Mouse (Mus musculus) embryonic facial prominence, embryonic 13.5 days (tissue): ENCODE results near the gene Hmcn2. TPM values are rescaled to one million over a fixed set of nuclear protein-coding genes. Genes with fewer than 3 reads are reported as not detected.

Experiments
- ATAC-seq: fragments of 200-750 bp; cut with Nextera tagmentation; 2 replicates; pipeline ENCODE4 v1.8.0; 2017; ENCODE audit warnings: low read depth; ENCODE audit not compliant: insufficient number of reproducible peaks, insufficient read depth, low FRiP score, low TSS enrichment
- H3K27ac ChIP-seq: fragments of 300-500 bp; sonication (generic); 2 replicates; pipeline ENCODE4 v1.5.1; 2015; ENCODE audit warnings: moderate library complexity, mild to moderate bottlenecking, inconsistent platforms
- H3K27me3 ChIP-seq: fragments of 300-500 bp; sonication (generic); 2 replicates; pipeline ENCODE4 v1.6.1; 2015; ENCODE audit warnings: mild to moderate bottlenecking, inconsistent platforms
- H3K36me3 ChIP-seq: fragments of 300-500 bp; sonication (generic); 2 replicates; pipeline ENCODE4 v1.6.1; 2015; ENCODE audit warnings: mild to moderate bottlenecking, inconsistent platforms
- H3K4me1 ChIP-seq: fragments of 300-500 bp; sonication (generic); 2 replicates; pipeline ENCODE4 v1.6.1; 2015; ENCODE audit warnings: inconsistent platforms
- H3K4me2 ChIP-seq: fragments of 300-500 bp; sonication (generic); 2 replicates; pipeline ENCODE4 v1.6.1; 2015; ENCODE audit warnings: moderate library complexity, mild to moderate bottlenecking, inconsistent platforms
- H3K4me3 ChIP-seq: fragments of 300-500 bp; sonication (generic); 2 replicates; pipeline ENCODE4 v1.5.1; 2015; ENCODE audit warnings: mild to moderate bottlenecking, inconsistent platforms
- H3K9ac ChIP-seq: fragments of 300-500 bp; sonication (generic); 2 replicates; pipeline ENCODE4 v1.6.1; 2015; ENCODE audit warnings: mild to moderate bottlenecking, inconsistent platforms
- H3K9me3 ChIP-seq: fragments of 300-500 bp; sonication (generic); 2 replicates; pipeline ENCODE4 v1.6.1; 2016; ENCODE audit warnings: inconsistent platforms
- WGBS: fragments of 180-500 bp; shearing (Covaris S2); methylation state at CpG from one replicate; pipeline ENCODE4 v1.1.7; 2015; ENCODE audit warnings: mixed read lengths; 5-methylcytosine and 5-hydroxymethylcytosine counted together
- polyA plus RNA-seq: library from polyadenylated mRNA; unstranded; fragments of >200 nt; fragmentation: Nextera tagmentation; extraction: Ambion mirVana; gene quantifications from 2 replicates; pipeline ENCODE4 v1.2.1, GENCODE M21; 2015

The Hmcn2 gene
- polyA plus RNA-seq, 1 experiment from 2014 or later: not detected

DNA sequence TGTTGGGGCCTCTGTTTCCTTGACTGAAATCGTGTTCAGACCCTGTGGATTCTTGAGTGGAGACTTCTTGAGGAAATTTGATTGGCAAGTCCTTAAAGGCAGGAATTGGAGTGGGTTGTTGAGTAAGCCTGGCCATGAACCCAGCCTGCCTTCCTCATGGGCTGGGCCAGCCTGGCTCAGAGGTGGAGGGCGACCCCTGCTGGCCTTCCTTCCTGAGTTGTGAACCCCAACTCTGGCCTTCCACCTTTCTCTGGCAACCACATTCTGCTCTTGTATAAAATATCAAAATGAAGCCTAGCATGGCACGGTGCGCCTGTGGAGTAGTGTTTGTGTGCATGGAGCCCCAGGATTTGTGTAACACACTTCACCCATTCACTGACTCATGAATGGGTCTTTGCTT is 8.5 kb upstream of the Hmcn2 start:
- Histone ChIP-seq H3K9ac (no peak overlapping the region), H3K4me3 (no peak overlapping the region), H3K4me1 (no peaks in the 10 kb centered on the region), H3K36me3 (no peaks in the 10 kb centered on the region), H3K9me3 (no peaks in the 10 kb centered on the region), H3K27ac (no peak overlapping the region), H3K4me2 (no peak overlapping the region), H3K27me3 (0 out of 2 replicates have a peak, but pooled peaks cover 7% of the 10 kb centered on the region)
- 45% methylated on average over 4 of the region's 4 CpGs for WGBS
- no peak for ATAC-seq

DNA sequence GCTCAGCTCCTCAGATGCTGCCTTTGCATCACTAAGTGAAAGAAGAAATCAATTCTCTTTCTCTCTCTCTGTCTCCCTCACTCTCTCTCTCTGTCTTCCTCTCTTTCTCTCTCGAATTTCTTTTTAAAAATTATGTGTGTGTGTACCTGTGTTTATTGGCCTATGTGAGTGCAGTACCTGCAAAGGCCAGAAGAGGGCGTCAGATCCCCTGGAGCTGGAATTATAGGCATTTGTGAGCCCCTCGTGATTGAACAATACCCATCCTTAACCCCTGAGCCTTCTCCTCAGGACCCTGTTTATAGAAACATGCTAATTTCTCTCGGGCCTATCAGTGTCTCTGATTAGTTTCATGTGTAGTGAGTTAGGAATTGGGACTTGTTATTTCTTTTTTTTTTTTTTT is 6.0 kb upstream of the Hmcn2 start:
- Histone ChIP-seq H3K4me3 (no peak overlapping the region), H3K9ac (no peak overlapping the region), H3K4me1 (no peaks in the 10 kb centered on the region), H3K27ac (no peak overlapping the region), H3K9me3 (no peaks in the 10 kb centered on the region), H3K27me3 (peaks cover 31% of the 10 kb centered on the region), H3K36me3 (no peaks in the 10 kb centered on the region), H3K4me2 (no peak overlapping the region)
- ATAC-seq: no peak
- WGBS: 55% methylated on average over 4 of the region's 4 CpGs

DNA sequence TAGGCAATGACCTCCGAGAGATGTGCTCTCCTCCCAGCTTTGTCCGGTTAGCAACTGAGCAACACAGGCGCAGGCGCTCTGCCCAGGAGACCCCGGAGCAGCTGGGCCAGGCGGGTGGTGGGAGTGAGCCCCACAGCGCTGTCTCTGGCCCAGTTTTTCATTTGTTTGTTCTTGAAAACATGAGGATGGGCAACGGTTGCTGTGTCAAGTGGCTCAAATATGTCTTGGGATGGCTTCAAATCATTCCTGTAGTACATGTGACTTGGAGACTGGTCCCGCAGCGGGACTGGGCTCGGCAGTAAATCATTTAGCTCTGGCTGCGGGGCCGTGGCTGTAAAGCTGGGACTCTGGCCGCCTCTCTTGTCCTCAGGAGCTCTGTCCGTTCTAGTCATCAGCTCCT is 4.7 kb upstream of the Hmcn2 start:
- Histone ChIP-seq H3K9ac (no peak overlapping the region), H3K4me1 (peaks cover 7% of the 10 kb centered on the region), H3K27ac (no peak overlapping the region), H3K27me3 (peaks cover 44% of the 10 kb centered on the region), H3K9me3 (no peaks in the 10 kb centered on the region), H3K36me3 (no peaks in the 10 kb centered on the region), H3K4me2 (no peak overlapping the region), H3K4me3 (no peak overlapping the region)
- ATAC-seq: no peak
- 71% methylated on average over 15 of the region's 15 CpGs for WGBS

DNA sequence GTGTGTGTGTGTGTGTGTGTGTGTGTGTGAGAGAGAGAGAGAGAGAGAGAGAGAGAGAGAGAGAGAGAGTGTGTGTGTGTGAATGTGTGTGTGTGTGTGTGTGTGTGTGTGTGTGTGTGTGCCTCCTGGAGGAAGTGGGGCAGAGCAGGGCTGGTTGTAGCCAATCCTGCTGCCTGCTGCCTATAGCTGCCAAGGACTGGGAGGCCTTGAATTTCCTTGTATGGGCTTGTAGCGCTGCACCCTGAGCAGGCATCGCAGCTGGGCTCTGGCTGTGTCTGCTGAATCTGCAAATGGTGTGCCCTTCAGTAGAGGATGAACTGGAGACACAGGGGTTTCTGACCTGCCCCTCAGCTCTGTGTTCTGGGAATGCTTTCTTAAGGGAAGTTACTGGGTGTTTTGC is 3.9 kb downstream of the Hmcn2 start:
- Histone ChIP-seq H3K4me1 (peaks cover 9% of the 10 kb centered on the region), H3K27me3 (peaks cover 55% of the 10 kb centered on the region), H3K36me3 (no peaks in the 10 kb centered on the region), H3K27ac (no peak overlapping the region), H3K9ac (no peak overlapping the region), H3K9me3 (no peaks in the 10 kb centered on the region), H3K4me3 (no peak overlapping the region), H3K4me2 (no peak overlapping the region)
- ATAC-seq: no peak
- WGBS: 17% methylated on average over 2 of the region's 2 CpGs

DNA sequence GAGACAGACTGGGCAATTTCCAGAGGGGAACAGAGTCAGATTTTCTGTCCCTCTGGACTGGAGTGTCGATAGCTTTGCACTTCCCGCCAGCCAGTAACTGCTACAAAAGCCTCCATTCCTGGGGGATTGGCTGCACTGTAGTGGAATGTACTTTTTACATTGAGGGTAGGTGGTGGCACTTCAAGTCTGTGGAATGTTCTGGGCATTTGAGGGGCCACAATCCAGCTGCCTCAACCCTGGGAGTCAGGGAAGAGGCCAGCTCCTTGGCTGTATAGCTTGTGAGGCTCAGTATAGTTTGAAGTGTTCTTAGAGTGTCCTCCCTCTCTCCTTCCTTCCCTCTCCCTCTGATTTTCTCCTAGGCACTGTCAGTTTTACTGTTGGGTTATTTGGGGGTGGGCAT is 5.0 kb downstream of the Hmcn2 start:
- peaks cover 44% of the 10 kb centered on the region for H3K27me3 ChIP-seq
- no peak for ATAC-seq
- H3K36me3 ChIP-seq: no peaks in the 10 kb centered on the region
- peaks cover 6% of the 10 kb centered on the region for H3K4me1 ChIP-seq
- WGBS: 64% methylated on average over 2 of the region's 2 CpGs
- no peak overlapping the region for H3K27ac ChIP-seq
- no peak overlapping the region for H3K4me3 ChIP-seq
- no peak overlapping the region for H3K9ac ChIP-seq
- no peaks in the 10 kb centered on the region for H3K9me3 ChIP-seq
- no peak overlapping the region for H3K4me2 ChIP-seq

DNA sequence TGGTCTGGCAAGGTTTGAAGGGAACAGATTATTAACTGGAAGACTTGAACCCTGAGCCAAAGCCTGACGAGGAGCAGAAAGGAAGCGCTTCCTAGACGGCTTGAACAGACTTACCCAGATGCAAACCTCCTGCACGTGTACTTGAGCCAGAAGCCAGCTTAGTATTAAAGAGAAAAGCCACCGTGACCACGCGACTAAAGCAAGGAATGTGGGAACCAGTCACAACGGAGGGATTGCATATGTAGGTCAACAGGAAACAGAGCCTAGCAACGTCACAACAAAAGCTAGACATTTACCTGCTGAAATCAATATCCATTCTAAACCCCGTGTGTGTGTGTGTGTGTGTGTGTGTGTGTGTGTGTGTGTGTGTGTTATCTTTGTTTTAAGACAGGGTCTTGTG is 13.0 kb downstream of the Hmcn2 start:
- WGBS: 15% methylated on average over 10 of the region's 10 CpGs
- no peak overlapping the region for H3K9ac ChIP-seq
- no peaks in the 10 kb centered on the region for H3K9me3 ChIP-seq

DNA sequence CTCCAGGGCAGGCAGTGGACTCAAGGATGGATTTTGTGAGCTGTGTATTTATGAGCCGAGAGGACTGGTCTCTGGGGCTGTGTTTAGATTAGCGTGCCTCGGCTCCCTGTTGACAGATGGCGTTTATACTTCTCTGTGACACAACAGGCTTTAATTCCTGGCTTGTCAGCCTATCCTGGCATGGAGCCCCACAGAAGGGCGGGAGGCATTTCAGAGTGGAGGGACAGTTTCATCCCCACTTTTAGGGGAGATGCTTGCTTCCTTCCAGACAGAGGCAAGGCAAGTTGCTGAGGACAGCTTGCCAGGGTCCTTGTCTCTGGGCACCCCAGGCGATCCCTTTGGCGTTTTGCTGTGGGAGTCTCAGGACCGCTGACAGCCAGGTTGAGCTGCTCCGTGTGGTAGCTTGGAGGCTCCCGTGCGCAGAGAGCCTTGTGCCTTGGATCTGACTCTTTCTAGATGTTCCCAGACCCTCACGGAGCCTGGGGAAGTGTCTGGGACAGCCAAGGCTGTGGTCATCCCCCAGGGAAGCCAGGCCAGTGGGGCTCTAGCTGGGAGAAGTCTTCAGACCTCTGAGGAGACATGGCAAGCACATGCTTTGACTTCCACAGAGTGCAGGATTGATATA is 23.6 kb downstream of the Hmcn2 start:
- no peak overlapping the region for H3K4me3 ChIP-seq
- no peak overlapping the region for H3K27ac ChIP-seq
- 50% methylated on average over 12 of the region's 12 CpGs for WGBS
- H3K36me3 ChIP-seq: no peaks in the 10 kb centered on the region
- peaks cover 14% of the 10 kb centered on the region; the same call in 1 of the 2 replicates for H3K27me3 ChIP-seq
- no peaks in the 10 kb centered on the region for H3K9me3 ChIP-seq
- no peak overlapping the region for H3K9ac ChIP-seq
- H3K4me2 ChIP-seq: no peak overlapping the region
- peaks cover 16% of the 10 kb centered on the region for H3K4me1 ChIP-seq
- no peak for ATAC-seq

More for the DNA sequence above, 13.0 kb downstream of the Hmcn2 start:
- ATAC-seq: no peak
- Histone ChIP-seq H3K27me3 (no peaks in the 10 kb centered on the region), H3K4me2 (no peak overlapping the region), H3K4me1 (0 out of 2 replicates have a peak, but pooled peaks cover 5% of the 10 kb centered on the region), H3K4me3 (no peak overlapping the region), H3K27ac (no peak overlapping the region), H3K36me3 (no peaks in the 10 kb centered on the region)

DNA sequence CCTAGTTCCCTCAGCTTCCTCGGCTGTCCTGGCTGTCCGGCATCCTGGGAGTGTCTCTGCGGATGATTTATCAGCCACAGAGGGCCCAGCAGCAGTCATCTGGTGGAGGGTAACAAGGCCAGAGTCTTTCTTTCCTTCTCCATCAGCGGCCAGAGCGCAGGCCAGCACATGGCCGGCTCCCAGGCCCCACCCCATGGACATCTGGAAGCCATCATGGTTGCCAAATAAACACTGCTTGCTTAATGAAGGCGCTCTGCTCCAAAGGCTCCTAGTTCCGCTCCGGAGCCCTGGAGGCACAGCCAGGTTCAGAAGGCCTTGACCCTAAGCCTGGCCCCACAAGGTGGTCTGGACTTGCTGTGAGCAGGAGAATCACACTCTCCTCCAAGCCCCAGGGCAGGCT is 25.6 kb downstream of the Hmcn2 start:
- H3K4me3 ChIP-seq: no peak overlapping the region
- no peak overlapping the region for H3K4me2 ChIP-seq
- WGBS: 19% methylated on average over 9 of the region's 9 CpGs
- no peaks in the 10 kb centered on the region for H3K9me3 ChIP-seq
- ATAC-seq: no peak
- no peak overlapping the region for H3K27ac ChIP-seq
- H3K36me3 ChIP-seq: no peaks in the 10 kb centered on the region
- H3K27me3 ChIP-seq: peaks cover 14% of the 10 kb centered on the region; the same call in 1 of the 2 replicates
- H3K4me1 ChIP-seq: peaks cover 16% of the 10 kb centered on the region
- H3K9ac ChIP-seq: no peak overlapping the region

DNA sequence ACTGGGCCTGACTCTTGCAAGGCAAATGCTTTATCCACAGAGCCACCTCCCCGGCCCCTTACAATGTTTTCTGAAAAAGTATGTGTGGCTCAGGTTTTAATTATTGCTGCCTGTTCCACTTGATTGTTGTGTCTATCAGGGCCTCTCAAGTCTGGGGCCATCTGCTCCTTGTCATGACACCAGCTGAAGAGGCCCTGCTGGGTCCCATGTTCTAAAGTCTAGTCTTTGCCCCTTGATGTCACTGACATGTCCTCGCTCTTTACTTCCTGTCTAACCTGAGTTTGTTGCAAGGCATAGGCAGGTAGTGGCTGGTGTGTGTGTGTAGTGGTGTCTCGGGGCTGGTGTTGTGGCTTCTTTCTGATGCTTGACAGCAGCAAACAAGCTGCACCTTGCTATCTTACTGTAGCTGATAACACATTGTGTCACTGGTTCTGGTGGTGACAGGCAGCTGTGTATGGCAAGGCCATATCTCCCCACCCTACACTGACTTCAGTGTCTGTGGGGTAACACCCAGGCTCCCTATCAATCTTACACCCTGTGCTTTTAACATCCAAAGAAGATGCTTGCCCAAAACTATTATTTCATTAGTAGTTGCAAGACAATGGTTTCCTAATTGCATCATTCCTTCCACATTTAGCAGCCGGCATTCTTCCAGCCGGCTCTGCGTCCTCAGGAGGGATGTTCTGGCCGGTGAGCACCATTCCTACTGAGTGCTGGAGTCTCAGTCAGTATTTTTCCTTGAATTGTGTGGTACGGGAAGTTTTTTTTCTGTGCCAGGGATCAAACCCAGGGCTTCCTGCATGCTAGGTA is 27.7 kb downstream of the Hmcn2 start:
- H3K4me3 ChIP-seq: no peak overlapping the region
- ATAC-seq: no peak
- no peak overlapping the region for H3K27ac ChIP-seq
- no peak overlapping the region for H3K9ac ChIP-seq
- 60% methylated on average over 8 of the region's 8 CpGs for WGBS
- H3K9me3 ChIP-seq: no peaks in the 10 kb centered on the region
- H3K36me3 ChIP-seq: no peaks in the 10 kb centered on the region
- no peak overlapping the region for H3K4me2 ChIP-seq
- H3K4me1 ChIP-seq: peaks cover 16% of the 10 kb centered on the region
- H3K27me3 ChIP-seq: peaks cover 14% of the 10 kb centered on the region; the same call in 1 of the 2 replicates

DNA sequence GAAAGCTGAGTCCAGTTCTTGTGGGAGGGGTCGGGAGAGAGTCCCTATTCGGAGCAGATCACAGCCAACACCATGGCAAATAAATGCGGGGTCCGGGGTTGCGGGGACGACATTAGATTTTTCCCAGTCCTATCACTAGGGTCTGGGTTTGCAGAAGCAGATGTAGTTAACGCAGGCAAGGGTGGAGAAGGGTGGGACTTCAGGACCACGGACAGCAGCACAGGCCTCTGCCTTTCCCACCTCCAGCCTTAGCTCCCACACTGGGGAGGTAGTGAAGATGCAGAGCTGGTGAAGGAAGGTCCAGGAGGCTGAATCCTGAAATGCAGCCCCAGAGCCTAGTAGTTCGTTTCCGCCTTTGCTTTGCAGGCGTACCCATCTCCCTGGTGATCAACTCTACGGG is 31.9 kb downstream of the Hmcn2 start:
- Histone ChIP-seq H3K4me1 (peaks cover 5% of the 10 kb centered on the region; the same call in 1 of the 2 replicates), H3K27ac (no peak overlapping the region), H3K27me3 (no peaks in the 10 kb centered on the region; the same call in 1 of the 2 replicates), H3K9me3 (no peaks in the 10 kb centered on the region), H3K4me2 (no peak overlapping the region), H3K9ac (no peak overlapping the region), H3K36me3 (no peaks in the 10 kb centered on the region), H3K4me3 (no peak overlapping the region)
- no peak for ATAC-seq
- 34% methylated on average over 12 of the region's 12 CpGs for WGBS

DNA sequence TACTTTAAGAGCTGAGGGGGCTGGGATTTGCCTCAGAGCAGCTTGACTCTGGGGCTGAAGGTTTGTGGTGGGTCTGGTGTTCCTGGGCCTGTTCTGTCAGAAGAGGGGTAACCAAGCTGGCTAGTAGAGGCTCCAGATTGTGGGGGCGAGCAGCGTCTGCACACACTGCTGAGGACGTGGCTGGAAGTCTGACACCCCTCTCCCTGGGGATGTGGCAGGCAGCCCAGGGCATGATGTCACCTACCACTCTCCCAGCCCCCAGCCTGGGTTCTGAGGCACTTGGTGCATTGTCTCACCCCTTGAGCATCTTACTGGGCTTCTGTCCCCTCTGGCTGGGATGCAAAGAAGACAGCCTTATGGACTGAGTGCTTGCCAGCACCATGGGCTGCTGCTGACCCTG is 34.2 kb downstream of the Hmcn2 start:
- Histone ChIP-seq H3K4me3 (no peak overlapping the region), H3K36me3 (no peaks in the 10 kb centered on the region), H3K27ac (no peak overlapping the region), H3K9ac (no peak overlapping the region), H3K27me3 (no peaks in the 10 kb centered on the region; the same call in 1 of the 2 replicates), H3K4me1 (no peaks in the 10 kb centered on the region), H3K9me3 (no peaks in the 10 kb centered on the region), H3K4me2 (no peak overlapping the region)
- ATAC-seq: no peak
- WGBS: 76% methylated on average over 3 of the region's 3 CpGs

DNA sequence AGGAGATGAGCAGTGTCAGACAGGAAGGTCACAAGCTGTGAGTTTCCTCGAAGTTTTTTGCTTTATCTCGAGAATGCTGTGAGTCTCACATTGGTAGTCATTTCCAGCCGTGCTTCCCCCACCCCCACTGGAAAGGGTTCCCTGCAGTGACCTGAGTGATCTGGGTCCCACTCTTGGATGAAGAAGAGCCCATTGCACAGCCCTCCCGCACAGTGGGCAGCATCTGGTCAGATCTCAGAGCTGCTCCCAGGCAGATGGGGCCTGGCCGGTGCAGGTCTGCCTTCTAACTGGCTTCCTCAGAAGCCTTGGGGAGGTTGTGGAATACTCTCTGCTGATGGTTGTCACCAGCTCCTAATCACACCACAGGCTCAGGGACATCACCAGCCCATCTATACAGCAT is 34.6 kb downstream of the Hmcn2 start:
- Histone ChIP-seq H3K4me2 (no peak overlapping the region), H3K4me3 (no peak overlapping the region), H3K9ac (no peak overlapping the region), H3K27ac (no peak overlapping the region), H3K4me1 (no peaks in the 10 kb centered on the region), H3K27me3 (no peaks in the 10 kb centered on the region; the same call in 1 of the 2 replicates), H3K9me3 (no peaks in the 10 kb centered on the region), H3K36me3 (no peaks in the 10 kb centered on the region)
- ATAC-seq: no peak
- WGBS: 65% methylated on average over 5 of the region's 5 CpGs
